Mouse (Mus musculus) cerebellum, adult 9-11 months (tissue): ENCODE results near the gene Phf13.

Experiments
- DNase-seq: peaks from one replicate; pipeline ENCODE4 v3.0.0; 2022

Phf13 gene

GRCm38 (mm10) chr4:152012109-152012508 lies 16.1 kb upstream of the Phf13 start:
- no peak for DNase-seq

DNA sequence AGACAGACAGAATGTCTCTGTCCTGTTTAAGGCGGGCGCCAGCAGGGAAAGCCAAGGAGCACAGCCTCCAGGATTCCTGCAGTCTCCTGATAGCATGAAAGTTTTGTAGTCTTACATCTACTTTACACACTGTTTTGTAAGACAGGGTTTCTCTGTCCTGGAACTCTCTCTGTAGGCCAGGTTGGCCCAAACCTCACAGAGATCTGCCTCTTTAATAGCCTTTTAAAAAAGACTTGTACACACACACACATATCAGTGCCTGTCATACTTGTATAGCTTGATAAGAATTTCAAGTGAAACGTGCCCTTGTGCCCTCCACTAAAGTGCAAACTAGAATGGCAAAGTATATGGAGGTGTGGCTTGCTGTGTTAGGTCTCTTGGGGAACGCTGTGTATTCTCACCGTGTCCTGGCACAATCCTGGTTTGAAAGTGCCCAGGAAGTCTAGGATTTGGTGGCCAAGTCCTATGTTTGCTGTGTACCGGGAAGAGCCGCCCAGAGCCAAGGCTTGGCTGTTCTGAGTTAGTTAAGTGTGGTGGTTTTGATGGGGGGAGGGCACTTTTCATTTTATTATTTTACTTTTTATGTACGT lies 15.2 kb upstream of the Phf13 start:
- no peak for DNase-seq

- no peak for DNase-seq
These were observed 14.7 kb upstream of the Phf13 start for GRCm38 (mm10) chr4:152010707-152011134.

DNA sequence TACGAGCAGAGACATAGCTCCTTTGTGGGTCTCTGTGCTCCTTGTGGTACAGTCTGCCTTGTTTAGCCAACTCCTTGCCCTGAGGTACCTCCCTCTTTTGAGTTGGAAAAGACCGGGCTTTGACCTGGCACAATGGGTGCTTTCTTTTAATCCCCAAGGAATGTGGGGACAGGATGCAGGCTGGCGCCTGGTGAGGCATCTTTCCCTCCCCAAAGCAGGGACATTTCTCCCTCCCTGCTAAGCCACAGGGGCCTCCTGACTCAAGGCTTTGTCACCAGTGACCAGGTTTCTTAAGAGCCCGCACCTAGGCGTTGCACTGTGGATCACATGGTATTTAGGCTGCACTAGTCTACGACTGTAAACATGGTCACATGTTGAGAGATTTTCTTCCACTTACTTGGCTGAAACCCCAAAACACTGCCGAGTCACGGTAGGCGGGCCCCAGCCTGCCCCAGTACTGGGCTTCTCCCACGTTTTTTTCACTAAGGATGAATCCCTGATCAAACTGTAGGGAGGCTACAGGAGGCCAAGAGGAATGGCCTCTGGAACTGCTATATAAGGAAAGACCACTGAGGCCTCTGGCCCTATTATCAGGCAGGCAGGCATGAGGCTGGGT lies 14.1 kb upstream of the Phf13 start:
- DNase-seq: peak; percentile 64

- DNase-seq: peak; percentile 84
These were observed 13.3 kb upstream of the Phf13 start for GRCm38 (mm10) chr4:152009076-152010051.

DNA sequence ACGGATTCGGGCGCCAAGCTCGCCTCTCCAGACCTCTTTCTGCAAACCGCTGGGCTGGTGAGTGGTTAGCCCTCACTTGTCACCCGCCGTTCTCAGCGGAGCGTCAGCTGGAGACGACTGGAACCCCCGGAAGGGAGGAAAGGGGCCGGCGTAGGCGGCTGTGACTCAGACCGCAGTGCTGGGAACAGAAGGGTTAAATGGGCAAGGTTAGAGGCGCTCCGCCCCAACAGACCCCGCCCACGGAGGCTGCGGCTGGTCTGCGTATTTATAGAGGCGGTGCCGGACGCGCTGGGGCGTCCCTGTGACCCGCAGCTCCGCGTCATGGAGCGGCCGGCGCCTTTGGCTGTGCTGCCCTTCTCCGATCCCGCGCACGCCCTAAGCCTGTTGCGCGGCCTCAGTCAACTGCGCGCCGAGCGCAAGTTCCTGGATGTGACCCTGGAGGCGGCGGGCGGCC lies 12.6 kb upstream of the Phf13 start, which contains the start of gene Klhl21:
TSS of gene Klhl21 (plus strand) at position 182 of the 454 bp plus-strand sequence.
- DNase-seq: peak; percentile 94

DNA sequence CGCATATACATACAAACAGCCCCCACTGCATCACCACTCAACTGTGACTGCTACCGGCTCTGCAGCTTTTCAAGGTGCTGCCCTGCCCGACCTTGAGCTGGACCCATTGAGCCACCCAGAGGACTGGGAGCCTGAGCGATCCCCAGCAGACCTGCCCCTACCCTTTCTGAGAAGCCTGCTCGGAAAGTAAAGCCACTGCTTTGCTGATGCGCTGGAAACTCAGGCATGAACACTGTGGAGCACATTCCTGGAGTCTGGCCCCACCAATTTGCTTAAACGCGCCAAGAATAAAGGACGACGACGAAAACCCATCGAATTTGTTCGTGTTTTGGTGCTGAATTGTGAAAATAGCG lies 12.1 kb upstream of the Phf13 start:
- DNase-seq: no peak

DNA sequence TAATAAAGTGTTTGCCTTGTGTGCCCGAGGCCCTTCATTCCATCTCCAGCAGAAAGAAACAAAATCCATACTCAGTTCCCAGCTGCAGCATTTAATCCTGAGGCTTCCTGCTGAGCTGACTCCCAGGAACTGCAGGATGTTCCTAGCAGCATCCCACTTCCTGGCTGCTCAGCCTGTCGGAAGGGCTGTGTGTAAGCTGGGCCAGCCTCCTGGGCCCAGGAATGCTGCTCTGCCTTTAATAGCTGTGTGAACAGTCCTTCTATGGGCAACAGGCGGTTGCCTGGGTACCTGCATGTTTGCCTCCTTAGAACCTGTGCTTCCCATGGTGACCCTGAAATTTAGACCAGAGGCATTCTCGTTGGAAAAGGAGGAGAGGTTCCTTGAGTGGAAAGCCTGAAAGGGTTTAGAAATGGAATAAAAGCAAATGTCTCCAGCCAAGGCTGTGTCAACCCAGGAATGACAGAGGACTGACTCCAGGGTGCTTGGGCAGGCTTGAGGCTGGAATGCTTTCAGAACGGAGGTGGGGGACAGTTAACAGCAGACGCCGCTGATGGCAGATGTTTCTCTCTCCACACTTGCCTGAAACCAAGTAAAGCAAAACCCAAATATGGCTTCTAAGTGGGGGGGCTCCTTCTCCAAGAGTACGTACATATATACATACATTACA lies 11.6 kb upstream of the Phf13 start:
- DNase-seq: no peak

GRCm38 (mm10) chr4:152006812-152007211 lies 10.8 kb upstream of the Phf13 start:
- no peak for DNase-seq

GRCm38 (mm10) chr4:152006137-152006536 lies 10.1 kb upstream of the Phf13 start:
- DNase-seq: no peak

- DNase-seq: no peak
These were observed 6.0 kb upstream of the Phf13 start for GRCm38 (mm10) chr4:152002063-152002462.

- no peak for DNase-seq
These were observed 5.3 kb upstream of the Phf13 start for GRCm38 (mm10) chr4:152001335-152001734.

DNA sequence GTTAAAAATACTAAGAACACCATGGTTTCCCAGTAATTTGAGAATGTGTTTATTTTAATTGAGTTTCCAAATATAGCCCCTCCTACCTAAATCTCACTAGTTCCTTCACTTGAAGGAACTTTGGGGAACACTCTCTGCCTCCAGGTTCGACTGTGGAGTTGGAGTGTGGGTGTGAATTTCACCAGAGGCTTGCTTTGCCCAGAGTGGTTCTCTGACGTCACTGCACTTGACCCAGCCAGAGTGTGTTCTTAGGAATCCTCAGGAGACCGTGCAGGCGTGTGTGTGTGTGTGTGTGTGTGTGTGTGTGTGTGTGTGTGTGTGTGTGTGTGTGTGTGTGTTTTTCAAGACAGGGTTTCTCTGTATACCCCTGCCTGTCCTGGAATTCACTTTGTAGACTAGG lies 4.8 kb upstream of the Phf13 start:
- no peak for DNase-seq

DNA sequence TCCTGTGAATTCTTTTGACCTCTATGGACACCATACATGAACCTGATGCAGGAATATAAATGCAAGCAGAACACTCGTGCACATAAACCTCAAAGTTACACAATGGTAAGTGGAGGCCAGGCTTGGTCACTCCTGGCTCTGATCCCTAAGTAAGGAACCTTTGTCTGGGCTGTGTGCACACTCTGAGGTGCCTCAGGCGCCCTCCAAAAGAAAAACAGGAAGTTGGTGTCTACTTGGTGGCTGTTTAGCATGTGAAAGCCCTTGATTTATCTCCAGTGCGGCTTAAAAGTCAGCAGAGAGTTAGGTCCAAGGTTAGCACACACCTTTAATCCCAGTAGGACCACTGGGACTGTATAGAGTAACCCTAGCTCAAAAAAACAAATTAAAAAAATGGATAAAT lies 3.4 kb upstream of the Phf13 start:
- DNase-seq: no peak

GRCm38 (mm10) chr4:151997701-151998100 lies 1.6 kb upstream of the Phf13 start:
- no peak for DNase-seq

- no peak for DNase-seq
These were observed 829 bp upstream of the Phf13 start for GRCm38 (mm10) chr4:151996951-151997222.

- DNase-seq: no peak
These were observed 486 bp downstream of the Phf13 start for GRCm38 (mm10) chr4:151995371-151996172.

DNA sequence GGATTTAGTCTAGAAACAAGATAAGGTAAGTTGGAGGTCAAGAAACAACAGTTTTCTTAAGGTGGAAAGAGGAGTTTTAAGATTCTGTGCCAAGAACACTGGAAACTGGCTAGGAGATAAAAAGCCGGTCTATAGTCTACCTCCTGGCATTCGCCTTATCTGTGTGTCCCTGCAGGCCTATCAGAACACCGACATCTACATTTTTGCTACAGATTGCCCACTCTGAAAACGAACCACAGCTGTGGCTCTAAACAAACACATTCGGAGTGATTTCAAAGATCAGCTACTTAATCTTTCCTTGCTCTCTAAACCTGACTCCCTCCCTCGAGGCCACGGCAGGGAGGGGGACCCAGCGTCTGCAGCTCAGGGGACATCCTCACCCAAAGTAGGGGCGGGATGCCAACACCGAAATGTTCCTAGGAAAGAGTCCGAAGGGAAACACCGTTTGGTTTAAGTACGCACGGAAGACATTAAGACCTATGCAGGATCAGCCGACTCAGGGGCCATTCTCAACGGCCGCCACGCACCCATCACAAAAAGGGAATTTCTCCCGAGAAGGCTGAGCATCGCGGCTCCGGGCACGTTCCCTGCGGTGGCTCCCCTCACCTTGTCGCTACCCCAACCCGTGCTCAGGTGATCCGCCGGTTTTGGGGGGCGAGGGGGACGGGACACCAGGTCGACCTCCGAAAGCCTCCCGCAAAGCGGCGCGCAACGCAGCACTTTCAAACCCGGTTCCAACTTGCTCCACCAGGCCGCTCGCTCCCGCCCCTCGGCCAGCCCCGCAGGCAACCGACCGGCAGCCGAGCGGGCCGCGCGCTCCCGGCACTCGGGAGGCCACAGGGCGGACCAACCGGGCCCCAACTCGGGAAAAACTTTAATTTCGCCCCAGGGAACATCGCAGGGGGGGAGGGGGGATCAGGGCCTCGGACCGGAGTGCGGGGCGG lies 1.6 kb downstream of the Phf13 start:
- DNase-seq: peak; percentile 72

GRCm38 (mm10) chr4:151993035-151993434 lies 3.0 kb downstream of the Phf13 start:
- no peak for DNase-seq

GRCm38 (mm10) chr4:151992091-151992490 lies 4.0 kb downstream of the Phf13 start:
- no peak for DNase-seq

GRCm38 (mm10) chr4:151989110-151989488 lies 7.0 kb downstream of the Phf13 start:
- DNase-seq: no peak
